Mouse (Mus musculus): ENCODE results near the gene Trpc4. TPM values are rescaled to one million over a fixed set of nuclear protein-coding genes. Genes with fewer than 3 reads are reported as not detected.

Trpc4 gene
- total RNA-seq, 2 experiments from 2014 or later = 0.19 to 0.36 TPM

GRCm38 (mm10) chr3:54249311-54249710 lies 93.5 kb downstream of the Trpc4 start:
- DNase-seq = no peak
- intact Hi-C loops (cut with DNase I) = no loop called here

DNA sequence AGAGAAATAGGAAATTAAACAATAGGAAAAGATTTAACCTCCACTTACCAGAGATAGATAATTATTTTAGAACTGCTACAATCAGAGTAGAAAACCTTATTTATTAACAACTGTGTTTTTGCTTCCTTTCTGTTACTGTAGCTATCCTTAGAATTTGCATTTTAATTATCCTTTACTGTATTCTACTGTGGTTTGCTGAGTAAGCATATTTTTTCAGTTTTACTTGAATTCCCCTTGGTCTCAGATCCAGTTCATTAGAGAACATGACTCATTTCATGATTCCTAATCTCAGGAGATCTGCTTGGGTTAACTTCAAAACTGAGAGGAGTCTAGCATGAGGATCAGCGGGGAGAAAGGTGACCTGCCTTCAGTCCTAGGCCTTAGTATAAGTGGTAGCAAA lies 111.1 kb downstream of the Trpc4 start:
- intact Hi-C loops (cut with DNase I) = no loop called here
- no peak for DNase-seq

DNA sequence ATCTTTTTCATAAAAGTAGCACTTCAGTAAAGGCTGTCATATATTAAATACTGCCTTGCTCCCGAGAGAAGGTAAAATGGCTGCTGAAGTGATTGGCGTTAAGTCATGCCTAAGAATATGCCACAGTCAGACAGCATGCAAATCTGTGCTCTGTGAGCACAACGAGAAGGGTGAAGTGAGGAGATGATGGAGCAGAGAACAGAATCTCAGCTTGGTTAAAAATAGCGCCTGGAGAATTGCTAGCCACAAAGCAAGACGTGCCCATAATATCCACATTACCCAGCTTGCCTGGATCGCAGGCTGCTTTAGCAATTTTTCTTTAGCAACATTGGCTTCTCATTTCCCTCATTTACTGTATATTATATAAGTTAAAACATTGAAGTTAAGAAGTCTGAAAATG lies 113.3 kb downstream of the Trpc4 start:
- intact Hi-C loops (cut with DNase I) = no loop called here
- no peak for DNase-seq

GRCm38 (mm10) chr3:54274651-54275050 lies 118.8 kb downstream of the Trpc4 start:
- peak in 1 of 2 experiments; percentile 15 for DNase-seq
- intact Hi-C loops (cut with DNase I) = no loop called here

- no peak for DNase-seq
- intact Hi-C loops (cut with DNase I) = no loop called here
Observed at GRCm38 (mm10) chr3:54289731-54290130, 133.9 kb downstream of the Trpc4 start.

- DNase-seq = no peak
- intact Hi-C loops (cut with DNase I) = loop anchor here (10.0 kb wide), 2 partner anchors 726 to 786 kb away; no protein-coding TSS in a partner anchor
Observed at GRCm38 (mm10) chr3:54310604-54311003, 154.8 kb downstream of the Trpc4 start.

DNA sequence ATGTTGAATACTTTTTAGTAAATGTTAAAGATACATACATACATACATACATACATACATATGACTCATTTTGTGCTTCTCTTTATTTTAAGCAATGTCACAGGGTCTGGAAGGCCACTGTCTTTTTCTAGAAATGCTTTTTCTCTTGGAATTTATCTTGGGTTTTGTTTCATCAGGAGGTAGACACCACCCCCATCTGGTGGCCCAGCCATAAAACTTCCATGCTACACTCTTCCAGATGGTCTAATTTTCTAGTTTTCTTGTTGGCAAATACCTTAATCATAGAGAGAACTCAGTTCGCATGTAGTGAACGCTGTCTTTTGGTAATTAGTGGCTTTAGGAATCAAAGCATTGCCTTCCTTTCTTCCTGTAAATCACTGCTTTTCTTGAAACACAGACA lies 158.2 kb downstream of the Trpc4 start:
- no peak for DNase-seq
- intact Hi-C loops (cut with DNase I) = loop anchor here (2.0 to 10.0 kb wide), 3 partner anchors 579 to 789 kb away; no protein-coding TSS in a partner anchor

DNA sequence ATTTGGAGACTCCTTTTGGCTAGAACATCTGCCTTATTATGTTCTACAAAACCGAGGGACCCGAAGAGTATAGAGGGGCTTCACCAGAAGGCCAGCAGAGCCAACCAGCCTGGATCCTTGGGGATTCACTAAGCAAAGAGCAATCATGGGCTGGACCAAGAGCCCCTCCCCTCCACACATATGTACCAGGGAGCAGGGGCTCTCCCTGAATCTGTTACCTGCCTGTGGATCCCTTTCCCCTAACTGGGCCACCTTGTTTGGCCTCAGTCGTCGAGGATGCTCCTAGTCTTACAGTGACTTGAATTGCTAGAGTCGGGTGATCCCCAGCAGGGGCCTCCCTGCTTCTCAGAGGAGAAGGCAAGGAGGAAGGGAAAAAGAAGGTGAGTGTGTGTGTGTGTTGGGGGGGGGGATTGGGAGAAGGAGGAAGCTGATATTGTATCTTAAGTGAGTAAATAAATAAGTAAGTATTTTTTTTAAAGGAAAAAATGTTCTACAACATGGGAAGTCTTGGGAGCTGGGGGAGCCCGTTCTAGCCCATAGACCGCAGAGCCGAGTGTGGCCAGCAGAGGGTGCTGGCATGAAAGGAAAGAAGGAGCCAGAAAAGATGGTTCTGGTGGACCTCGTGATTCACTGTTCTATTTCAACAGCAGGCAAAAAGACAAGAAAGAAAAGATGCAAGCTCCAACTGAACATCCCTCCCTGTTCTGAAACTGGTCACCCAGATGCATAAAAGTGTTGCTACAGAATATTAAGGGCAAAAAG lies 197.2 kb downstream of the Trpc4 start:
- DNase-seq = peak; percentile 74 to 82
- intact Hi-C loops (cut with DNase I) = loop anchor here (1.0 to 2.0 kb wide), 2 partner anchors 319 to 336 kb away; no protein-coding TSS in a partner anchor

GRCm38 (mm10) chr3:54357561-54357960 lies 201.7 kb downstream of the Trpc4 start:
- peak in 1 of 2 experiments; percentile 13 for DNase-seq
- intact Hi-C loops (cut with DNase I) = loop anchor here (1.0 to 5.0 kb wide), 3 partner anchors 170 to 315 kb away; no protein-coding TSS in a partner anchor

DNA sequence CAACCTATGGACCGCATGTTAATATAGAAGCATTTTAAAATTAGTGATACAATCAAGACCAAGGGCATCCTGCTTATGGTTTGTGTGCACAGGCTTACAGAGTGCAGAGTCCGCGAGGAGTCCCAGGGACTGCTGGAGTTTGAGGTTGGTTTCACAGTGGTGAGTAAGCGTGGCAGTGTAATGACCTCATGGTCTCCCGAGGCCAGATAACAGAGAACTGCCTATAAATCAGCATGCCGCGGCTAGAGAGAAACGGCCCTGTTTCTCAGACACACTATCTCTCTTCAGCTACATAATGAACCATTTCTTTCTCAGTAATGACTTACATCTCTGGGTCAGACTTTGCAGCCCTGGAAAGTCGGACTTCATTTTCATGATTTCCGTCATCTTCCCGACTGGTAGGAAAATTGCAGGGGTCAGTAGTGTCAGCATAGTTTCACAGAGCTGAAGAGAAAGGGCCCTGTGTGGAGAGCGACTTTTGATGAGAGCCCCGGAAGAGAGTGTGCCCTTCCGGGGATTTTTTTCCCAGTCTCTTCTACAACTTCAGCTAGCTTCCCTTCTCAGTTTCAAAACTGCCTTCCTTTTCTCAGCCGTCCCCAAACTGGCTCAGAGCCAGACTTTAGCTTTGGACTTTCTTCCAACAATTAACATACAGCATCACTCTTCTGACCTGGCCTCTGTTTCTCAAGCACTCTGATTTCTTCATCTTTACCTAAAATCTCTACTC lies 202.8 kb downstream of the Trpc4 start:
- intact Hi-C loops (cut with DNase I) = loop anchor here (5.0 kb wide), 2 partner anchors 169 to 234 kb away; no protein-coding TSS in a partner anchor

DNA sequence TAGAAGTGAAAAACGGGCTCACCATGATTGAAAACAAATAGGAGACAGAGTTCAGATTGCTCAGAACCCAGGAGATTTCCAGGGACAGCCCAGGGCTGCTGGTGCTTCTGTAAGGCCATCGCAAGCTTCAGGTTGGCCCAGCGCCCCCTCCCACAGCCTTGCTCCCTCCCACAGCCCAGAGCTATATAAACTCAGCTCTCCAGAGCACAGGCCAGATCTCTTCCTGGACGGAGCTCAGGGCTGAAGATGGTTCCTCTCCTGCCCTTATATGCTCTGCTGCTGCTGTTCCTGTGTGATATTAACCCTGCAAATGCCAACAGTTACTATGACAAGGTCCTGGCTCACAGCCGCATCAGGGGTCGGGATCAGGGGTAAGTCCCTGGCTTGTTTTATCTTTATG lies 205.1 kb downstream of the Trpc4 start, which contains the start of gene Postn:
Gene Postn, plus strand, starts transcription at position 213 of the 400 bp plus-strand sequence.
- intact Hi-C loops (cut with DNase I) = loop anchor here (5.0 kb wide), 1 partner anchor 116 kb away; no protein-coding TSS in a partner anchor
- DNase-seq = peak in 1 of 2 experiments; percentile 14

More for the DNA sequence above, 202.8 kb downstream of the Trpc4 start:
- peak; percentile 22 to 24 for DNase-seq

DNA sequence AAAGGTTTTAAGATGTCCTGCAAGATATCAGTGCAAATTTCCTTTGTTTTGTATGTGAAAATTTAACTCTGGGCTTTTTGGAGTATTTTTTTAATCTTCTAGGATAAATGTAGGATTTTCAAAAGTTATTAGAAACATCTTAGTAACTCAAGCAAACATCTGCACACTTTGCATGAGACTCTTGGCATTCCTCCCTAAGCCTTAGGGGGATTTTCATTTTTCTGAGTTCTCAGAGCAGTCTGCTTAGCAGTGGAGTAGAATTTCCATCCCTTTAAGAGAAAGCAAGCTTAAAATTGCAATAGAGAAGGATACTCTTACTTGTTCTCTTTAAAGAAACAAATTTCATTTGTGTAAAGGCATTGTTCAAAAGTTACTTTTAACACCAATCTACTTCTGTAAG lies 205.8 kb downstream of the Trpc4 start:
- no peak for DNase-seq
- intact Hi-C loops (cut with DNase I) = loop anchor here (5.0 kb wide), 1 partner anchor 116 kb away; no protein-coding TSS in a partner anchor

Other genes with a start within 250 kb of the Trpc4 start
- gene Postn, start 205.1 kb downstream of the Trpc4 start, total RNA-seq (2021) = 10 to 100 TPM; 24.0 to 27.5 TPM